Mouse (Mus musculus) ES-Bruce4 (cell line): ENCODE measurements around the gene Tnxb.

Source experiments
- CTCF ChIP-seq: IDR thresholded peaks from one replicate; pipeline ENCODE4 v1.8.1; 2011; ENCODE audit warnings: low read depth, low read length
- EP300 ChIP-seq: IDR thresholded peaks from 2 replicates; pipeline ENCODE4 v1.6.1; 2011; ENCODE audit warnings: low read depth, low read length; ENCODE audit not compliant: insufficient read depth
- POLR2A ChIP-seq: IDR thresholded peaks from one replicate; pipeline ENCODE4 v1.8.1; 2011; ENCODE audit warnings: low read length; ENCODE audit not compliant: insufficient read depth

DNA sequence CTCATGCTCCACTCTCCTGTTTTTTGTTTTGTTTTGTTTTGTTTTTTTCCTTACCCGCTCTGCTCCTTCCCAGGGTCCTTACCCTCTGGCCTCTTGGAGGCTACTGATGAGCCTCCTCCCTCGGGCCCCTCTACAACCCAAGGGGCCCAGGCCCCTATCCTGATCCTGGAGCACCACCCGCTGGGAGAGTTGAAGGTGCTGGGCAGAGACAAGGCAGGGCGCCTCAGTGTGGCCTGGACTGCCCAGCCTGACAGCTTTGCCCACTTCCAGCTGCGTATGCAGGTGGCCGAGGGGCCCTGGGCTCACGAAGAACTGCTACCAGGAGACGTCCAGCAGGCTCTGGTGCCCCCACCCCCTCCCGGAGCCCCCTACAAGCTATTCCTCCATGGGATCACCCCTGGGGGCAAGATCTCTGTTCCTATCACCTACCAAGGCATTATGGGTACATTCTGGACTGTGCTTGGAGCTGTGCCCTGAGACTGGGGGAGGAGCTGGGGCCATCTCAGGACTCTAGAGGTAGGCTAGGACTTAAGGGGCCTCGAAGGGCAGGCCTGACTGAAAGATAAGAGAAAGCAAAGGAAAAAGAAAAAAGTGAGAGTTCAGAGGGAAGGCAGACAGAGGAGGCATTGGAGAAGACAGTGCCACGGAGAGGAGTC is 11.7 kb downstream of the Tnxb start:
- TF ChIP-seq CTCF (no peak), POLR2A (no peak), EP300 (no peak)
